Mouse (Mus musculus) neural tube, embryonic 13.5 days (tissue): ENCODE measurements around the gene Atraid. TPM values are rescaled to one million over a fixed set of nuclear protein-coding genes. Genes with fewer than 3 reads are reported as not detected.
"Not testable (repeated sequence)": the region's sequence is repeated elsewhere in the genome, so short reads cannot be mapped to it uniquely, and the experiment has no call there.

ENCODE experiments used
- ATAC-seq: fragments of 200-750 bp; cut with Nextera tagmentation; 2 replicates; pipeline ENCODE4 v1.8.0; 2017; ENCODE audit warnings: low read depth, mild to moderate bottlenecking, moderate TSS enrichment, moderate library complexity
- H3K27ac ChIP-seq: fragments of 300-500 bp; sonication (generic); replicated peaks from 2 replicates; pipeline ENCODE4 v1.5.1; 2015; ENCODE audit warnings: moderate library complexity, mild to moderate bottlenecking, inconsistent platforms
- H3K27me3 ChIP-seq: fragments of 300-500 bp; sonication (generic); 2 replicates; pipeline ENCODE4 v1.6.1; 2015; ENCODE audit warnings: mild to moderate bottlenecking, inconsistent platforms
- H3K36me3 ChIP-seq: fragments of 300-500 bp; sonication (generic); 2 replicates; pipeline ENCODE4 v1.6.1; 2015; ENCODE audit warnings: mild to moderate bottlenecking, inconsistent platforms
- H3K4me1 ChIP-seq: fragments of 300-500 bp; sonication (generic); replicated peaks from 2 replicates; pipeline ENCODE4 v1.6.1; 2015; ENCODE audit warnings: inconsistent platforms
- H3K4me2 ChIP-seq: fragments of 300-500 bp; sonication (generic); 2 replicates; pipeline ENCODE4 v1.6.1; 2015; ENCODE audit warnings: inconsistent platforms, mild to moderate bottlenecking, moderate library complexity
- H3K4me3 ChIP-seq: fragments of 300-500 bp; sonication (generic); 2 replicates; pipeline ENCODE4 v1.5.1; 2015; ENCODE audit warnings: mild to moderate bottlenecking, inconsistent platforms
- H3K9ac ChIP-seq: fragments of 300-500 bp; sonication (generic); 2 replicates; pipeline ENCODE4 v1.6.1; 2015; ENCODE audit warnings: moderate library complexity, mild to moderate bottlenecking, inconsistent platforms
- H3K9me3 ChIP-seq: fragments of 300-500 bp; sonication (generic); 2 replicates; pipeline ENCODE4 v1.6.1; 2016; ENCODE audit warnings: inconsistent platforms
- WGBS: fragments of 180-500 bp; shearing (Covaris S2); methylation state at CpG from one replicate; pipeline ENCODE4 v1.1.7; 2015; 5-methylcytosine and 5-hydroxymethylcytosine counted together
- polyA plus RNA-seq: library from polyadenylated mRNA; unstranded; fragments of >200 nt; fragmentation: Nextera tagmentation; extraction: Ambion mirVana; gene quantifications from 2 replicates; pipeline ENCODE4 v1.2.1, GENCODE M21; 2015

Atraid gene
- polyA plus RNA-seq, 1 experiment from 2014 or later, result 183 TPM

DNA sequence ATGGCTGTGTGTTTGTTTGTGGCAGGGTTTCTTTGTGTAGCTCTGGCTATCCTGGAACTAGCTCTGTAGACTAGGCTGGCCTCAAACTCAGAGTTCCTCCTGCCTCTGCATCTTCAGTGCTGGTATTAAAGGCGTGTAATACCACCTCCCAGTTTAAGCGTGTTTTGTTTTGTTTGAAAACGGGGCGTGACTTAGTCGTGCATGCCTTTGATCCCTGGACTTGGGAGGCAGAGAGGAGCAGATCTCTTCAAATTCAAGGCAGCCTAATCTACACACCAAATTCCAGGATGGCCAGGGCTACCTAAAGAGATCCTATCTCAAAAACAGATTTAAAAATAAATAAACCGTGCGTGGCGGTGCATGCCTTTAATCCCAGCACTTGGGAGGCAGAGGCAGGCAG lies 16.6 kb upstream of the Atraid start:
- H3K4me3 ChIP-seq, result no peak overlapping the region
- ATAC-seq, result no peak
- H3K27ac ChIP-seq, result no peak overlapping the region
- no peak overlapping the region for H3K9ac ChIP-seq
- H3K36me3 ChIP-seq, result peaks cover 10% of the 10 kb centered on the region
- no peaks in the 10 kb centered on the region for H3K9me3 ChIP-seq
- 86% methylated on average over 8 of the region's 8 CpGs for WGBS
- no peaks in the 10 kb centered on the region for H3K4me1 ChIP-seq
- H3K27me3 ChIP-seq, result no peaks in the 10 kb centered on the region
- no peak overlapping the region for H3K4me2 ChIP-seq

- Histone ChIP-seq H3K9ac (no peak overlapping the region), H3K36me3 (peaks cover 41% of the 10 kb centered on the region), H3K4me1 (no peaks in the 10 kb centered on the region), H3K9me3 (no peaks in the 10 kb centered on the region), H3K27ac (no peak overlapping the region), H3K4me2 (no peak overlapping the region), H3K4me3 (no peak overlapping the region), H3K27me3 (no peaks in the 10 kb centered on the region)
- ATAC-seq, result no peak
- WGBS, result 95% methylated on average over 6 of the region's 6 CpGs
Measured at GRCm38 (mm10) chr5:31034669-31035068, 13.4 kb upstream of the Atraid start.

GRCm38 (mm10) chr5:31036556-31036955 lies 11.6 kb upstream of the Atraid start:
- H3K27me3 ChIP-seq, H3K4me1 ChIP-seq, H3K9me3 ChIP-seq, H3K4me3 ChIP-seq, H3K4me2 ChIP-seq, H3K9ac ChIP-seq, H3K27ac ChIP-seq, ATAC-seq: not testable (repeated sequence)
- H3K36me3 ChIP-seq, result peaks cover 60% of the 10 kb centered on the region
- WGBS, result 90% methylated on average over 11 of the region's 11 CpGs

- H3K9ac ChIP-seq, result no peak overlapping the region
- no peaks in the 10 kb centered on the region for H3K27me3 ChIP-seq
- ATAC-seq, result no peak
- 87% methylated on average over 7 of the region's 7 CpGs for WGBS
- no peaks in the 10 kb centered on the region for H3K4me1 ChIP-seq
- H3K27ac ChIP-seq, result no peak overlapping the region
- no peak overlapping the region for H3K4me3 ChIP-seq
- peaks cover 78% of the 10 kb centered on the region for H3K36me3 ChIP-seq
- no peak overlapping the region for H3K4me2 ChIP-seq
- no peaks in the 10 kb centered on the region for H3K9me3 ChIP-seq
Measured at GRCm38 (mm10) chr5:31038171-31038845, 9.8 kb upstream of the Atraid start.

- H3K27ac ChIP-seq, result no peak overlapping the region
- no peak overlapping the region for H3K9ac ChIP-seq
- no peak overlapping the region for H3K4me2 ChIP-seq
- no peaks in the 10 kb centered on the region for H3K27me3 ChIP-seq
- no peaks in the 10 kb centered on the region for H3K9me3 ChIP-seq
- ATAC-seq, result no peak
- 95% methylated on average over 6 of the region's 6 CpGs for WGBS
- peaks cover 15% of the 10 kb centered on the region for H3K4me1 ChIP-seq
- H3K36me3 ChIP-seq, result peaks cover 35% of the 10 kb centered on the region
- no peak overlapping the region for H3K4me3 ChIP-seq
Measured at GRCm38 (mm10) chr5:31046416-31046815, 1.7 kb upstream of the Atraid start.

- Histone ChIP-seq H3K4me2 (peak overlapping the region; percentile 80), H3K9ac (peak overlapping the region; percentile 90), H3K4me3 (peak overlapping the region; percentile 73), H3K27ac (no peak overlapping the region), H3K36me3 (peaks cover 32% of the 10 kb centered on the region), H3K27me3 (no peaks in the 10 kb centered on the region), H3K9me3 (no peaks in the 10 kb centered on the region), H3K4me1 (peaks cover 15% of the 10 kb centered on the region)
- 83% methylated on average over 5 of the region's 5 CpGs for WGBS
- ATAC-seq, result no peak
Measured at GRCm38 (mm10) chr5:31047074-31047473, 1.0 kb upstream of the Atraid start.

DNA sequence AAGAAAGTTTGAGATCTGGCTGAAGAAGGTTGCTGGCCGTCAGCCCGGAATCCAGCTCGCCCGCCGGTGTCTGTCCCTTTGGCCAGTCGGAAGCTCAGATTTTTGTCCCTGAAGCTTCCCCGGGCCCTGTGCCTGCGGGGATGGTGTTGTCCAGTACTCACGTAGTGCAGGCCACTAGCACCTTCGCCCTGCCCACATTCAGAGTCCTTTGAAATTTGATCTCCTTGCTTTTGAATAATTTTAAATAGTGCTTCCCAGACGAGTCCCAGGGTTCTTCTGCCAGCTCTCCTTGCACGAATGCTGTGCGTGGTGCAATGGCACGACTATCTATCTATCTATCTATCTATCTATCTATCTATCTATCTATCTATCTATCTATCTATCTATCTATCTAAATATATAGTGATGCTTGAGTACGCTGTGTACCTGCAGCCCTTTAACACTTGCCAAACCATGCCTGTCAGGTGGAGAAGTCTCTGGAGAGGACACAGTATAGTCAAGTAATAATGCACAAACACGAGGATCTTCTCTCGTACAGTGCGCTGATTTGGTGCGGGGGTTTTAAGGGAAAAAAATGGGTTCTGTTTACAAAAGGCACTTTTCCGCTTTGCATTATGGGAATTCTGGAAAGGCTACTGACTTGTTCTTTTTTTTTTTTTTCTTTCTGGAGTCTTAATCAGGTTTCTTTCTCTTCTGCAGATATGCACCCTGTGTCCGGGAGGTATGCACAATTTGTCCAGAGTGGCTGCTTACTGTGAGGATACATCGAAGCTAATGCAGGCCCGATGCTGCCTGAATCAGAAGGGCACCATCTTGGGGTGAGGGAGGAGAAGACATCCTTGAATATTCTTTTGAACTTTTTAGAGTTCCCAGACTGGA lies 890 bp downstream of the Atraid start, which contains the start of gene Slc5a6:
Slc5a6 (minus strand) TSS at position 162 of the 879 bp plus-strand sequence.
- Histone ChIP-seq H3K9ac (peak within 1 kb of the TSS; percentile 90), H3K4me3 (peak within 1 kb of the TSS; percentile 73), H3K27ac (peak within 1 kb of the TSS; percentile 93), H3K36me3 (peaks cover 19% of the 10 kb centered on the region), H3K4me2 (peak within 1 kb of the TSS; percentile 80), H3K27me3 (no peaks in the 10 kb centered on the region), H3K4me1 (peaks cover 22% of the 10 kb centered on the region), H3K9me3 (no peaks in the 10 kb centered on the region)
- under 1% methylated on average over 23 of the region's 23 CpGs for WGBS
- ATAC-seq, result peak; percentile 55

DNA sequence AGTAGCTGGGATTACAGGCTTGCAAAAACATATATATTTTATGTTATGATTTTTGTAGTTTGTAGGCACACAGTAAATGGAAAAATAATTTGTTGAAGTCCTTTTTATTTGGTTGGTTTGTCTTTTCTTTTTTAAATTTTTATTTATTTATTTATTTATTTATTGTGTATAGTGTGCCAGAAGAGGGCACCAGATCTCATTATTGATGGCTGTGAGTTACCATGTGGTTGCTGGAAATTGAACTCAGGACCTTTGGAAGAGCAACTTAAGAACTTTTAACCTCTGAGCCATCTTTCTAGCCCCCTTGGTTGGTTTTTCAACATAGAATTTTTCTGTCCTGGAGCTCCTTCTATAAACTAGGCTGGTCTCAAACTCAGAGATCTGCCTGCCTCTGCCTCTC lies 2.3 kb downstream of the Atraid start:
- H3K9me3 ChIP-seq, result no peaks in the 10 kb centered on the region
- H3K4me2 ChIP-seq, result no peak overlapping the region
- no peaks in the 10 kb centered on the region for H3K27me3 ChIP-seq
- no peak overlapping the region for H3K9ac ChIP-seq
- H3K27ac ChIP-seq, result no peak overlapping the region
- ATAC-seq, result no peak
- peaks cover 31% of the 10 kb centered on the region for H3K4me1 ChIP-seq
- H3K4me3 ChIP-seq, result no peak overlapping the region
- peaks cover 10% of the 10 kb centered on the region for H3K36me3 ChIP-seq

GRCm38 (mm10) chr5:31053728-31054127 lies 5.6 kb downstream of the Atraid start:
- Histone ChIP-seq H3K4me3 (peak overlapping the region; percentile 66), H3K36me3 (peaks cover 24% of the 10 kb centered on the region), H3K9ac (peak overlapping the region; percentile 86), H3K4me1 (peaks cover 29% of the 10 kb centered on the region), H3K4me2 (peak overlapping the region; percentile 97), H3K27ac (peak overlapping the region; percentile 84)
- not testable (repeated sequence) for H3K27me3 ChIP-seq, ATAC-seq, H3K9me3 ChIP-seq
- WGBS, result 53% methylated on average over 4 of the region's 4 CpGs

DNA sequence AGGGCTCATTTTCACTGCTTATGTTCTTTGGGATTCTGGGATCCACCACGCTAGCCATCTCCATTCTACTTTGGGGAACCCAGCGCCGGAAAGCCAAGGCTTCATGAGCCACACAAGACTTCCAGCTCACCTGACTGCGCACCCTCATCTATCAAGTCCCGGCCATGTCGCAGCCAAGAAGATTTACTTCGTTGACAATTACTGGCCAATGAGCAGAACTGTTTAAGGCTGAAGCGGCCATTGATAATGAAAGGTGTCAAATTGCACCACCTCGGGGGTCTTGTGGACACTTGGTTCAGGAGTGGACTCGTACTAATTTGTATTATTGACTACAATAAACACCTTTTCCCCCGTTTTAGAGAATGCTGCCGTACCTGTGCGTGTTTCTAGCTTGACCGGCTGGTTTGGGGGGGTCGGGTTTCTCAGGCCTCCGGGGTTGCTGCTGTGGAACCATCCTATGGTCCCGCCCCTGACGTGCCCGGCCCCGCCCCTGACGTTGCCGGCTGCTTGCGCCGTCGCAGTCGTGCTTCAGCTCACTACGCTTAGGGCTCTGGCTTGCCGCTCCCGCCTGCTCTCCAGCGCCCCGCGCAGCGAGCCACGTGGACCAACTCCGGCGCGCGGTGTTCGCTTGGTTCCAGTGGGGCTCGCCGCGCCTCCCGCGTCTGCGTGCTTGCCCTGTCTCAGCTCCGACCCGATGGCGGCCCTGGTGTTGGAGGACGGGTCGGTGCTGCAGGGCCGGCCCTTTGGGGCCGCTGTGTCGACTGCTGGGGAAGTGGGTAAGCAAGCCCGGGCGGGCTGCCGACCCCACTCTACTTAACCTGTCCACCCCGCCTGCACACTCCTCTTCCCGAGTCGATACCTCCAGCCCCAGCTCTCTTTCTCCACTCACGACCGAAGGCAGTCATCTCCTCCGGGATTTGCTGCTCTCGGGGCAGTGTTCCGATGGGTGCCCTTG lies 6.4 kb downstream of the Atraid start, which contains the start of gene Cad:
Cad (plus strand) TSS at position 520 of the 955 bp plus-strand sequence.
- ATAC-seq, result peak; percentile 98
- H3K9ac ChIP-seq, result peak within 1 kb of the TSS; percentile 86
- H3K36me3 ChIP-seq, result peaks cover 32% of the 10 kb centered on the region
- no peaks in the 10 kb centered on the region for H3K9me3 ChIP-seq
- H3K27me3 ChIP-seq, result no peaks in the 10 kb centered on the region
- WGBS, result under 1% methylated on average over 64 of the region's 64 CpGs
- H3K4me1 ChIP-seq, result peaks cover 29% of the 10 kb centered on the region
- peak within 1 kb of the TSS; percentile 97 for H3K4me2 ChIP-seq
- H3K4me3 ChIP-seq, result peak within 1 kb of the TSS; percentile 66
- peak within 1 kb of the TSS; percentile 84 for H3K27ac ChIP-seq

GRCm38 (mm10) chr5:31055216-31056140 lies 7.4 kb downstream of the Atraid start:
- H3K36me3 ChIP-seq, result peaks cover 42% of the 10 kb centered on the region
- WGBS, result 17% methylated on average over 19 of the region's 19 CpGs
- peaks cover 23% of the 10 kb centered on the region for H3K4me1 ChIP-seq
- H3K27me3 ChIP-seq, result no peaks in the 10 kb centered on the region
- peak overlapping the region; percentile 66 for H3K4me3 ChIP-seq
- H3K9ac ChIP-seq, result peak overlapping the region; percentile 86
- peak overlapping the region; percentile 84 for H3K27ac ChIP-seq
- no peaks in the 10 kb centered on the region for H3K9me3 ChIP-seq
- H3K4me2 ChIP-seq, result peak overlapping the region; percentile 97
- no peak; the same call in 1 of the 2 replicates for ATAC-seq
